Mouse (Mus musculus): ENCODE measurements around the gene Tor3a. TPM values are rescaled to one million over a fixed set of nuclear protein-coding genes. Genes with fewer than 3 reads are reported as not detected.

Gene Tor3a
- total and polyA plus RNA-seq, 3 experiments = 6.7 to 9.4 TPM; not detected in 1

DNA sequence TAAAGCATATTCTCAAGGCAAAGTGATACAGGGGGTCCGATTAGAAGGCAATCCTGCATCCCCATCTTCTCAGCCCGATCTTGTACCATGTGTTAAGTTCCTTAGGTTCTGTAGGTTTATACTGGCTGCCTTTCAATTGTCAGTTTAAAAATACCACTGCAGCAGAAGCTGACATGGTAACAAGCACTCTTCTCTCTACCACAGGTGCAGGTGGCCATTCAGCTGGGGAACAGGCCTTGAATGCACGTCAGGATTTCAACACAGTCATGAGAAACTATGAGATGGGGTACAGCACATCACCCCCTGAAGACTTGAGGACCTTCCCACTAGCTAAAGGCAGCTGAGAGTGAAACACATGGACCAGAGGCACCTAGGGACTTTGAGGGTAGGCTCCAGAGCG lies 29.3 kb upstream of the Tor3a start:
- H3K9me3 ChIP-seq (replicated peaks; ENCODE audit: insufficient read depth, low read length) = no peaks in the 10 kb centered on the region
- no peak for TF ChIP-seq TCF12 (IDR thresholded peaks at IDR 0.05; ENCODE audit: low read depth, low read length)
- TF ChIP-seq RCOR1 (IDR thresholded peaks at IDR 0.05; ENCODE audit: low read depth, low read length) = no peak
- TF ChIP-seq MAFK (IDR thresholded peaks at IDR 0.05; ENCODE audit: borderline replicate concordance, low read depth, low read length) = no peak
- no peak for TF ChIP-seq KAT2A (conservative IDR thresholded peaks at IDR 0.05; ENCODE audit: low read depth, low read length)
- TF ChIP-seq CHD2 (IDR thresholded peaks at IDR 0.05; ENCODE audit: low read length) = no peak
- TF ChIP-seq CTCF (IDR thresholded peaks at IDR 0.05 in 2 of 3, conservative IDR thresholded peaks at IDR 0.05 in 1 of 3; ENCODE audit: control insufficient read depth in 1 of 3, insufficient read depth in 1 of 3, low read depth in 2 of 3, low read length in 3 of 3, poor library complexity in 1 of 3, severe bottlenecking in 1 of 3) = no peak
- no peak for TF ChIP-seq RAD21 (IDR thresholded peaks at IDR 0.05; ENCODE audit: low read depth, low read length)
- TF ChIP-seq MAZ (IDR thresholded peaks at IDR 0.05; ENCODE audit: low read depth, low read length) = no peak
- no peak for TF ChIP-seq ZKSCAN1 (IDR thresholded peaks at IDR 0.05; ENCODE audit: low read depth, low read length)
- TF ChIP-seq ZNF384 (IDR thresholded peaks at IDR 0.05; ENCODE audit: low read depth, low read length) = no peak
- TF ChIP-seq NRF1 (IDR thresholded peaks at IDR 0.05; ENCODE audit: insufficient read depth, low read depth, low read length, poor library complexity, severe bottlenecking) = no peak
- no peak for TF ChIP-seq UBTF (IDR thresholded peaks at IDR 0.05; ENCODE audit: borderline replicate concordance, insufficient read depth, low read depth, low read length)
- no peak for TF ChIP-seq POLR2A (IDR thresholded peaks at IDR 0.05; ENCODE audit: control insufficient read depth in 1 of 2, insufficient read depth in 1 of 2, low read depth in 1 of 2, low read length in 2 of 2, poor library complexity in 1 of 2)
- no peak for TF ChIP-seq MYC (IDR thresholded peaks at IDR 0.05; ENCODE audit: low read depth, low read length)
- TF ChIP-seq ETS1 (IDR thresholded peaks at IDR 0.05; ENCODE audit: low read depth, low read length) = no peak
- no peak for TF ChIP-seq BHLHE40 (IDR thresholded peaks at IDR 0.05; ENCODE audit: borderline replicate concordance, low read depth, low read length)
- TF ChIP-seq MXI1 (IDR thresholded peaks at IDR 0.05; ENCODE audit: low read depth, low read length) = no peak
- no peak for TF ChIP-seq NELFE (IDR thresholded peaks at IDR 0.05; ENCODE audit: low read depth, low read length)
- H3K4me3 ChIP-seq (ENCODE audit: control insufficient read depth in 1 of 2, insufficient read depth in 1 of 2, low read depth in 2 of 2, low read length in 2 of 2) = no peak overlapping the region
- H3K36me3 ChIP-seq (ENCODE audit: control insufficient read depth in 1 of 2, insufficient read depth in 2 of 2, low read length in 2 of 2) = peaks cover 0 to 5% of the 10 kb centered on the region in 2 experiments; a peak in 2 of 4 replicates
- H3K27ac ChIP-seq (ENCODE audit: control insufficient read depth, low read depth, low read length) = no peak overlapping the region
- no peaks in the 10 kb centered on the region; a peak in 1 of 4 replicates for H3K4me1 ChIP-seq (ENCODE audit: control insufficient read depth in 1 of 2, insufficient read depth in 2 of 2, low read length in 2 of 2)
- H3K79me2 ChIP-seq (ENCODE audit: control insufficient read depth, insufficient read depth, low read length, poor library complexity) = no peaks in the 10 kb centered on the region
- no peak overlapping the region for H3K9ac ChIP-seq (ENCODE audit: control insufficient read depth, low read depth, low read length, poor library complexity, severe bottlenecking)
- no peaks in the 10 kb centered on the region for H3K27me3 ChIP-seq (ENCODE audit: control insufficient read depth in 1 of 2, insufficient read depth in 2 of 2, low read length in 2 of 2)
- DNase-seq (ENCODE audit: low read depth, low spot score) = no peak

DNA sequence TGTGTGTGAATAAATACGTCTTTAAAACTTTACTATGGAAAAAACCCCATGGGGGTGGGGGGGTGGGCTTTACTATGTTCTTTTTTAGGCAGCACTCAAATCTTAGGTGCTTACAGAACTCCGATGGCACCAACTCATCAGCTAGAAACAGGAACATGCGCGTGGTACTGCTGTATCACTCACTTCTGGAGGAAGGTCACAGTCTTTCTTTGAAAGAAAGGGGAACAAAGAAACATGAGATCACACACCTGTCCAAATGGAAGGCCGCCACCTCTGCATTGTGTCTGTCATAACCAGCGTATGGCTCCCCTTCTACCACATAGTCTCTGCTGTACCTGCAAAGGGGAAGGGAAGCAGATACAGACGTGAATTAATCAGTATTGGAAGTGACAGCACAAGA lies 28.0 kb upstream of the Tor3a start:
- H3K4me1 ChIP-seq (ENCODE audit: control insufficient read depth in 1 of 2, insufficient read depth in 2 of 2, low read length in 2 of 2) = no peaks in the 10 kb centered on the region
- no peak overlapping the region for H3K27ac ChIP-seq (ENCODE audit: control insufficient read depth, low read depth, low read length)

More for the DNA sequence above, 28.0 kb upstream of the Tor3a start:
- Histone ChIP-seq H3K27me3 (ENCODE audit: control insufficient read depth in 1 of 2, insufficient read depth in 2 of 2, low read length in 2 of 2) (no peaks in the 10 kb centered on the region), H3K79me2 (ENCODE audit: control insufficient read depth, insufficient read depth, low read length, poor library complexity) (no peaks in the 10 kb centered on the region), H3K4me3 (ENCODE audit: control insufficient read depth in 1 of 2, insufficient read depth in 1 of 2, low read depth in 2 of 2, low read length in 2 of 2) (no peak overlapping the region), H3K9ac (ENCODE audit: control insufficient read depth, low read depth, low read length, poor library complexity, severe bottlenecking) (no peak overlapping the region), H3K9me3 (replicated peaks; ENCODE audit: insufficient read depth, low read length) (no peaks in the 10 kb centered on the region), H3K36me3 (ENCODE audit: control insufficient read depth in 1 of 2, insufficient read depth in 2 of 2, low read length in 2 of 2) (peaks cover 0 to 10% of the 10 kb centered on the region in 2 experiments; a peak in 2 of 4 replicates)
- DNase-seq (ENCODE audit: low read depth, low spot score) = no peak
- TF ChIP-seq TBP (IDR thresholded peaks at IDR 0.05; ENCODE audit: low read depth, low read length) (no peak), UBTF (IDR thresholded peaks at IDR 0.05; ENCODE audit: borderline replicate concordance, insufficient read depth, low read depth, low read length) (no peak), POLR2AphosphoS5 (IDR thresholded peaks at IDR 0.05; ENCODE audit: borderline replicate concordance, low read depth, low read length) (no peak), CHD1 (IDR thresholded peaks at IDR 0.05; ENCODE audit: low read depth, low read length) (no peak), ELF1 (IDR thresholded peaks at IDR 0.05; ENCODE audit: low read depth, low read length) (no peak), ZNF384 (IDR thresholded peaks at IDR 0.05; ENCODE audit: low read depth, low read length) (no peak), MYB (IDR thresholded peaks at IDR 0.05; ENCODE audit: low read depth, low read length) (no peak), MAFK (IDR thresholded peaks at IDR 0.05; ENCODE audit: borderline replicate concordance, low read depth, low read length) (no peak), POLR2AphosphoS2 (IDR thresholded peaks at IDR 0.05; ENCODE audit: low read length) (no peak), CTCF (IDR thresholded peaks at IDR 0.05 in 2 of 3, conservative IDR thresholded peaks at IDR 0.05 in 1 of 3; ENCODE audit: control insufficient read depth in 1 of 3, insufficient read depth in 1 of 3, low read depth in 2 of 3, low read length in 3 of 3, poor library complexity in 1 of 3, severe bottlenecking in 1 of 3) (no peak), MYC (IDR thresholded peaks at IDR 0.05; ENCODE audit: low read depth, low read length) (no peak), SIN3A (IDR thresholded peaks at IDR 0.05; ENCODE audit: low read length) (no peak), TAL1 (IDR thresholded peaks at IDR 0.05; ENCODE audit: low read length) (no peak)
